Mouse (Mus musculus) limb, embryonic 11.5 days (tissue): ENCODE measurements around the gene Megf9. TPM values are rescaled to one million over a fixed set of nuclear protein-coding genes. Genes with fewer than 3 reads are reported as not detected.

ENCODE experiments used
- ATAC-seq: fragments of 200-750 bp; cut with Nextera tagmentation; 2 replicates; pipeline ENCODE4 v1.8.0; 2017; ENCODE audit warnings: low read depth; ENCODE audit not compliant: insufficient number of reproducible peaks, low FRiP score, low TSS enrichment
- DNase-seq: peaks from one replicate; pipeline ENCODE4 v3.0.0-alpha.2; 2015; ENCODE audit warnings: low spot score
- H3K27ac ChIP-seq: fragments of 300-500 bp; sonication (generic); replicated peaks from 2 replicates; pipeline ENCODE4 v1.5.1; 2014; ENCODE audit warnings: low read depth, mild to moderate bottlenecking, low read length
- H3K27me3 ChIP-seq: fragments of 300-500 bp; sonication (generic); 2 replicates; pipeline ENCODE4 v1.6.1; 2014; ENCODE audit warnings: mild to moderate bottlenecking, low read length, mixed read lengths; ENCODE audit not compliant: control insufficient read depth, insufficient read depth
- H3K36me3 ChIP-seq: fragments of 300-500 bp; sonication (generic); 2 replicates; pipeline ENCODE4 v1.6.1; 2014; ENCODE audit warnings: mild to moderate bottlenecking, low read length, moderate library complexity, mixed read lengths; ENCODE audit not compliant: control insufficient read depth, insufficient read depth
- H3K4me1 ChIP-seq: fragments of 300-500 bp; sonication (generic); 2 replicates; pipeline ENCODE4 v1.6.1; 2014; ENCODE audit warnings: low read length, mixed read lengths; ENCODE audit not compliant: control insufficient read depth, insufficient read depth
- H3K4me2 ChIP-seq: fragments of 300-500 bp; sonication (generic); 2 replicates; pipeline ENCODE4 v1.6.1; 2014; ENCODE audit warnings: low read depth, mild to moderate bottlenecking, moderate library complexity; ENCODE audit not compliant: severe bottlenecking
- H3K4me3 ChIP-seq: fragments of 300-500 bp; sonication (generic); 2 replicates; pipeline ENCODE4 v1.5.1; 2014; ENCODE audit warnings: low read depth, low read length
- H3K9ac ChIP-seq: fragments of 300-500 bp; sonication (generic); 2 replicates; pipeline ENCODE4 v1.6.1; 2014; ENCODE audit warnings: mild to moderate bottlenecking, low read length
- H3K9me3 ChIP-seq: fragments of 300-500 bp; sonication (generic); 2 replicates; pipeline ENCODE4 v1.6.1; 2016; ENCODE audit warnings: low read length; ENCODE audit not compliant: control insufficient read depth
- WGBS: fragments of 180-500 bp; shearing (Covaris S2); extraction: QIAGEN DNeasy Blood & Tissue Kit; methylation state at CpG from one replicate; pipeline ENCODE4 v1.1.7; 2014; 5-methylcytosine and 5-hydroxymethylcytosine counted together
- polyA plus RNA-seq: library from polyadenylated mRNA; unstranded; fragments of >200 nt; fragmentation: Nextera tagmentation; extraction: Ambion mirVana; gene quantifications from 2 replicates; pipeline ENCODE4 v1.2.1, GENCODE M21; 2014

Megf9 gene
- polyA plus RNA-seq, 1 experiment from 2014 or later = 11.6 TPM

GRCm38 (mm10) chr4:70547411-70548148, 12.8 kb upstream of the Megf9 start:
- H3K36me3 ChIP-seq = no peaks in the 10 kb centered on the region
- H3K4me1 ChIP-seq = no peaks in the 10 kb centered on the region
- no peak for DNase-seq
- H3K27ac ChIP-seq = no peak overlapping the region
- H3K4me2 ChIP-seq = no peak overlapping the region
- no peak overlapping the region for H3K9ac ChIP-seq
- H3K9me3 ChIP-seq = no peaks in the 10 kb centered on the region
- ATAC-seq = no peak
- 91% methylated on average over 8 of the region's 8 CpGs for WGBS
- H3K4me3 ChIP-seq = no peak overlapping the region
- H3K27me3 ChIP-seq = no peaks in the 10 kb centered on the region

- H3K4me3 ChIP-seq = no peak overlapping the region
- no peaks in the 10 kb centered on the region for H3K4me1 ChIP-seq
- WGBS = 42% methylated on average over 2 of the region's 2 CpGs
- H3K27me3 ChIP-seq = no peaks in the 10 kb centered on the region
- H3K27ac ChIP-seq = no peak overlapping the region
- no peak for ATAC-seq
- DNase-seq = no peak
- H3K36me3 ChIP-seq = no peaks in the 10 kb centered on the region
- no peak overlapping the region for H3K9ac ChIP-seq
- no peak overlapping the region for H3K4me2 ChIP-seq
- H3K9me3 ChIP-seq = no peaks in the 10 kb centered on the region
Observed at GRCm38 (mm10) chr4:70545869-70546542, 11.2 kb upstream of the Megf9 start.

GRCm38 (mm10) chr4:70544390-70544789, 9.6 kb upstream of the Megf9 start:
- Histone ChIP-seq H3K4me2 (no peak overlapping the region), H3K27ac (no peak overlapping the region), H3K4me3 (no peak overlapping the region), H3K27me3 (no peaks in the 10 kb centered on the region), H3K36me3 (no peaks in the 10 kb centered on the region), H3K9ac (no peak overlapping the region), H3K4me1 (no peaks in the 10 kb centered on the region), H3K9me3 (no peaks in the 10 kb centered on the region)
- ATAC-seq (no peak), DNase-seq (no peak)
- WGBS = 59% methylated on average over 3 of the region's 3 CpGs

GRCm38 (mm10) chr4:70542387-70542786, 7.6 kb upstream of the Megf9 start:
- Histone ChIP-seq H3K4me3 (no peak overlapping the region), H3K9me3 (no peaks in the 10 kb centered on the region), H3K27me3 (no peaks in the 10 kb centered on the region), H3K27ac (no peak overlapping the region), H3K4me2 (no peak overlapping the region), H3K36me3 (no peaks in the 10 kb centered on the region), H3K4me1 (no peaks in the 10 kb centered on the region), H3K9ac (no peak overlapping the region)
- ATAC-seq (no peak), DNase-seq (no peak)
- 75% methylated on average over 2 of the region's 2 CpGs for WGBS

- DNase-seq = no peak
- peaks cover 4% of the 10 kb centered on the region for H3K4me1 ChIP-seq
- 84% methylated on average over 6 of the region's 6 CpGs for WGBS
Observed at GRCm38 (mm10) chr4:70540743-70541142, 5.9 kb upstream of the Megf9 start.

GRCm38 (mm10) chr4:70536661-70537580, 2.1 kb upstream of the Megf9 start:
- Histone ChIP-seq H3K4me3 (no peak overlapping the region), H3K27me3 (no peaks in the 10 kb centered on the region), H3K4me2 (no peak overlapping the region), H3K36me3 (no peaks in the 10 kb centered on the region), H3K4me1 (peaks cover 10% of the 10 kb centered on the region), H3K27ac (no peak overlapping the region), H3K9ac (no peak overlapping the region), H3K9me3 (no peaks in the 10 kb centered on the region)
- ATAC-seq = no peak
- no peak for DNase-seq
- WGBS = 10% methylated on average over 2 of the region's 2 CpGs

More at GRCm38 (mm10) chr4:70540743-70541142, 5.9 kb upstream of the Megf9 start:
- Histone ChIP-seq H3K4me3 (no peak overlapping the region), H3K27ac (no peak overlapping the region), H3K27me3 (no peaks in the 10 kb centered on the region), H3K4me2 (no peak overlapping the region), H3K36me3 (no peaks in the 10 kb centered on the region), H3K9me3 (no peaks in the 10 kb centered on the region), H3K9ac (no peak overlapping the region)
- no peak for ATAC-seq

- H3K36me3 ChIP-seq = no peaks in the 10 kb centered on the region
- peak overlapping the region; percentile 78; the same call in 1 of the 2 replicates for H3K27ac ChIP-seq
- H3K4me2 ChIP-seq = peak overlapping the region; percentile 74
- H3K9ac ChIP-seq = peak overlapping the region; percentile 91
- DNase-seq (peak; percentile 56), ATAC-seq (peak; percentile 4; the same call in 1 of the 2 replicates)
- 25% methylated on average over 7 of the region's 7 CpGs for WGBS
- no peaks in the 10 kb centered on the region for H3K27me3 ChIP-seq
- H3K4me1 ChIP-seq = peaks cover 10% of the 10 kb centered on the region
- H3K4me3 ChIP-seq = peak overlapping the region; percentile 88
- no peaks in the 10 kb centered on the region for H3K9me3 ChIP-seq
Observed at GRCm38 (mm10) chr4:70535711-70536311, 1.0 kb upstream of the Megf9 start.

- H3K9ac ChIP-seq = peak overlapping the region; percentile 91
- H3K27me3 ChIP-seq = no peaks in the 10 kb centered on the region
- peak overlapping the region; percentile 88 for H3K4me3 ChIP-seq
Observed at GRCm38 (mm10) chr4:70535289-70535688, 494 bp upstream of the Megf9 start.

More at GRCm38 (mm10) chr4:70535289-70535688, 494 bp upstream of the Megf9 start:
- Histone ChIP-seq H3K36me3 (no peaks in the 10 kb centered on the region), H3K4me1 (peaks cover 10% of the 10 kb centered on the region), H3K27ac (peak overlapping the region; percentile 78), H3K9me3 (no peaks in the 10 kb centered on the region), H3K4me2 (peak overlapping the region; percentile 74)
- under 1% methylated on average over 18 of the region's 18 CpGs for WGBS
- DNase-seq (no peak), ATAC-seq (peak; percentile 69)
